Mouse (Mus musculus): ENCODE measurements around the gene Ugt2a2. TPM values are rescaled to one million over a fixed set of nuclear protein-coding genes. Genes with fewer than 3 reads are reported as not detected.
"Not testable (repeated sequence)": the region's sequence is repeated elsewhere in the genome, so short reads cannot be mapped to it uniquely, and the experiment has no call there.

Gene Ugt2a2
- not detected for polyA plus RNA-seq (2012; fragmentation: generic; extraction: Trizol)

GRCm38 (mm10) chr5:87482160-87482559 is at the start of gene Ugt2a2:
Gene Ugt2a2 (minus strand): TSS chr5:87482260.
- Histone ChIP-seq H3K27me3 (ENCODE audit: control insufficient read depth, insufficient read depth, insufficient read length) (no peaks in the 10 kb centered on the region), H3K4me2 (ENCODE audit: low read depth) (no peak within 1 kb of the TSS), H3K4me3 (no peak within 1 kb of the TSS), H3ac (ENCODE audit: control insufficient read depth, insufficient read length) (no peak within 1 kb of the TSS), H3K79me2 (ENCODE audit: control insufficient read depth, insufficient read depth) (no peaks in the 10 kb centered on the region), H3K36me3 (ENCODE audit: control insufficient read depth, insufficient read depth) (no peaks in the 10 kb centered on the region)
- TF ChIP-seq REST (IDR thresholded peaks at IDR 0.05; ENCODE audit: insufficient read depth, insufficient read length): no peak
- TF ChIP-seq TCF3 (IDR thresholded peaks at IDR 0.05; ENCODE audit: insufficient read length, low read depth): no peak
- TF ChIP-seq SRF (IDR thresholded peaks at IDR 0.05; ENCODE audit: control insufficient read depth, insufficient read length, low read depth): no peak
- no peak for TF ChIP-seq POLR2A (IDR thresholded peaks at IDR 0.05; ENCODE audit: insufficient read length, low read depth)
- no peak for TF ChIP-seq MYOG (IDR thresholded peaks at IDR 0.05; ENCODE audit: control insufficient read depth in 1 of 3, insufficient read depth in 1 of 3, insufficient read length in 2 of 3, low read depth in 2 of 3)
- no peak for TF ChIP-seq TCF12 (IDR thresholded peaks at IDR 0.05; ENCODE audit: insufficient read depth, poor library complexity, severe bottlenecking)
- no peak for TF ChIP-seq CEBPB (IDR thresholded peaks at IDR 0.05; ENCODE audit: insufficient read depth, poor library complexity, severe bottlenecking)
- TF ChIP-seq POLR2AphosphoS2 (IDR thresholded peaks at IDR 0.05; ENCODE audit: insufficient read length, low read depth): no peak
- TF ChIP-seq MYOD1 (IDR thresholded peaks at IDR 0.05; ENCODE audit: control insufficient read depth in 1 of 3, insufficient read length in 2 of 3, low read depth in 2 of 3): no peak
- TF ChIP-seq E2F4 (IDR thresholded peaks at IDR 0.05; ENCODE audit: insufficient read depth): no peak
- TF ChIP-seq MAX (IDR thresholded peaks at IDR 0.05; ENCODE audit: low read depth): no peak
- TF ChIP-seq USF1 (IDR thresholded peaks at IDR 0.05; ENCODE audit: low read depth): no peak

- not testable (repeated sequence) for H3K4me3 ChIP-seq; H3ac ChIP-seq (ENCODE audit: control insufficient read depth, insufficient read length); H3K27me3 ChIP-seq (ENCODE audit: control insufficient read depth, insufficient read depth, insufficient read length); H3K79me2 ChIP-seq (ENCODE audit: control insufficient read depth, insufficient read depth); H3K4me2 ChIP-seq (ENCODE audit: low read depth); H3K36me3 ChIP-seq (ENCODE audit: control insufficient read depth, insufficient read depth)
Measured at GRCm38 (mm10) chr5:87523561-87523960, 41.5 kb upstream of the Ugt2a2 start.

DNA sequence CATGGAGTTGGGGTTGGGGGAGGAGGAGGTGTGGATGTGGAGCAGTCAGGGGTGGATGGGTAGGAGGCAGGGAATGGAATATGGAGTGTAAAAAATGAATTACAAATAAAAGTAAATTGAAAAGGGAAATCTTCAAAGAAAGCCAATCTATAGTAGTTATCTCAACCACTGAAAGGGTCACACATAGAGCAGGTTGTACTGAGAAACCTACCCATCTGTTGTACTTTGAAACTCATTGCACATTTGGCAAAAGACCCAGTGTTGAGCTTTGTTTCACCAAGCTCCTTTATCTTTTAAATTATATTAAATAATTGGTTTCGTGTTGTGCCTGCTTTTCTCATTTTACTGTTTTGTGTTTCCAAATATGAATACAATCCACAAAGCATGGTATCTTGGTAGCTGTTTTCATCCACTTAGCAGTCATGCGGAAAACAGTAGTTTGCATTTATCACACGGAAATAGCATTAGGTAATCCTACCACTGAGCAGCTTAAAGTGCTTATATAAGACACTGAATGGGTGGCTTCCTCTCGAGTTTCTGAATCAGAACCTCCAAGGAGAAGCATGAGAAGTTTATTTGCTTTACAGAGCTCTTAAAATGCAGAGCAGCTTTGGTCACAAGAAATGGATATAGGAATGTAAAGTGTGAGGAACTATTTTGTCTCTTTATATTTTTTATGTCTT is 23.9 kb upstream of the Ugt2a2 start:
- Histone ChIP-seq H3K4me2 (ENCODE audit: low read depth) (no peak overlapping the region), H3K4me3 (no peak overlapping the region), H3K27me3 (ENCODE audit: control insufficient read depth, insufficient read depth, insufficient read length) (no peaks in the 10 kb centered on the region), H3K36me3 (ENCODE audit: control insufficient read depth, insufficient read depth) (no peaks in the 10 kb centered on the region), H3K79me2 (ENCODE audit: control insufficient read depth, insufficient read depth) (no peaks in the 10 kb centered on the region), H3ac (ENCODE audit: control insufficient read depth, insufficient read length) (no peak overlapping the region)
- no peak for TF ChIP-seq USF1 (IDR thresholded peaks at IDR 0.05; ENCODE audit: low read depth)

- Histone ChIP-seq H3K27me3 (ENCODE audit: control insufficient read depth, insufficient read depth, insufficient read length) (no peaks in the 10 kb centered on the region), H3K4me3 (no peak overlapping the region), H3K36me3 (ENCODE audit: control insufficient read depth, insufficient read depth) (no peaks in the 10 kb centered on the region), H3ac (ENCODE audit: control insufficient read depth, insufficient read length) (no peak overlapping the region), H3K4me2 (ENCODE audit: low read depth) (no peak overlapping the region), H3K79me2 (ENCODE audit: control insufficient read depth, insufficient read depth) (no peaks in the 10 kb centered on the region)
- TF ChIP-seq MYOD1 (IDR thresholded peaks at IDR 0.05; ENCODE audit: control insufficient read depth in 1 of 3, insufficient read length in 2 of 3, low read depth in 2 of 3): no peak
- TF ChIP-seq CEBPB (IDR thresholded peaks at IDR 0.05; ENCODE audit: insufficient read depth, poor library complexity, severe bottlenecking): no peak
- TF ChIP-seq USF1 (IDR thresholded peaks at IDR 0.05; ENCODE audit: low read depth): no peak
- no peak for TF ChIP-seq TCF12 (IDR thresholded peaks at IDR 0.05; ENCODE audit: insufficient read depth, poor library complexity, severe bottlenecking)
- no peak for TF ChIP-seq MAX (IDR thresholded peaks at IDR 0.05; ENCODE audit: low read depth)
- TF ChIP-seq E2F4 (IDR thresholded peaks at IDR 0.05; ENCODE audit: insufficient read depth): no peak
- TF ChIP-seq TCF3 (IDR thresholded peaks at IDR 0.05; ENCODE audit: insufficient read length, low read depth): no peak
Measured at GRCm38 (mm10) chr5:87502687-87503086, 20.6 kb upstream of the Ugt2a2 start.

GRCm38 (mm10) chr5:87499341-87499740 is 17.3 kb upstream of the Ugt2a2 start:
- Histone ChIP-seq H3K27me3 (ENCODE audit: control insufficient read depth, insufficient read depth, insufficient read length) (no peaks in the 10 kb centered on the region), H3K36me3 (ENCODE audit: control insufficient read depth, insufficient read depth) (no peaks in the 10 kb centered on the region), H3K4me2 (ENCODE audit: low read depth) (no peak overlapping the region), H3K4me3 (no peak overlapping the region), H3ac (ENCODE audit: control insufficient read depth, insufficient read length) (no peak overlapping the region), H3K79me2 (ENCODE audit: control insufficient read depth, insufficient read depth) (no peaks in the 10 kb centered on the region)
- TF ChIP-seq POLR2AphosphoS2 (IDR thresholded peaks at IDR 0.05; ENCODE audit: insufficient read length, low read depth) (no peak), CEBPB (IDR thresholded peaks at IDR 0.05; ENCODE audit: insufficient read depth, poor library complexity, severe bottlenecking) (no peak), MAX (IDR thresholded peaks at IDR 0.05; ENCODE audit: low read depth) (no peak), E2F4 (IDR thresholded peaks at IDR 0.05; ENCODE audit: insufficient read depth) (no peak), USF1 (IDR thresholded peaks at IDR 0.05; ENCODE audit: low read depth) (no peak), SRF (IDR thresholded peaks at IDR 0.05; ENCODE audit: control insufficient read depth, insufficient read length, low read depth) (no peak), MYOG (IDR thresholded peaks at IDR 0.05; ENCODE audit: control insufficient read depth in 1 of 3, insufficient read depth in 1 of 3, insufficient read length in 2 of 3, low read depth in 2 of 3) (no peak), TCF12 (IDR thresholded peaks at IDR 0.05; ENCODE audit: insufficient read depth, poor library complexity, severe bottlenecking) (no peak), MYOD1 (IDR thresholded peaks at IDR 0.05; ENCODE audit: control insufficient read depth in 1 of 3, insufficient read length in 2 of 3, low read depth in 2 of 3) (no peak), TCF3 (IDR thresholded peaks at IDR 0.05; ENCODE audit: insufficient read length, low read depth) (no peak), POLR2A (IDR thresholded peaks at IDR 0.05; ENCODE audit: insufficient read length, low read depth) (no peak), REST (IDR thresholded peaks at IDR 0.05; ENCODE audit: insufficient read depth, insufficient read length) (no peak)

All from myocyte (in vitro differentiated cells).